Mouse (Mus musculus): Measurements from ENCODE around the gene Anks1. TPM values are rescaled to one million over a fixed set of nuclear protein-coding genes. Genes with fewer than 3 reads are reported as not detected.

Anks1 gene
- polyA plus RNA-seq, 1 experiment from 2014 or later, result 46.9 TPM

DNA sequence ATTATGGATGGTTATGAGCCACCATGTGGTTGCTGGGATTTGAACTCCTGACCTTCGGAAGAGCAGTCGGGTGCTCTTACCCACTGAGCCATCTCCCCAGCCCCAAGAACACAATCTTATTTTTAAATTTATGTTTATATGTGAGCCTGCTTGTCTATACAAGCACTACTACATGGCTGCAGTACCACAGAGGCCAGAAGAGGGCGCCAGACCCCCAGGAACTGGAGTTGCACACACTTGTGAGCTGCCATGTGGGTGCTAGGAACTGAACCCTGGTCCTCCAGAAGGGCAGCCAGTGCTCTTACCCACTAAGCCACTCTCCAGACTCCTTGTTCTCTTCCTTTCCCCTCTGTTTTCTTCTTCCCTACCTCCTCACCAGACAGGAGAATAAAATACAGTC is 184.7 kb downstream of the Anks1 start:
- Histone ChIP-seq H3K4me2 (ENCODE audit: low read depth) (no peak overlapping the region), H3K4me1 (ENCODE audit: control insufficient read depth, insufficient read depth, low read length) (no peaks in the 10 kb centered on the region), H3K27ac (ENCODE audit: low read depth, low read length) (no peak overlapping the region), H3K9ac (ENCODE audit: low read length) (no peak overlapping the region), H3K9me3 (ENCODE audit: control insufficient read depth, low read length) (peaks cover 3% of the 10 kb centered on the region), H3K27me3 (ENCODE audit: control insufficient read depth, insufficient read depth, low read length) (no peaks in the 10 kb centered on the region), H3K4me3 (ENCODE audit: low read depth, low read length) (no peak overlapping the region), H3K36me3 (ENCODE audit: control insufficient read depth, insufficient read depth, low read length) (no peaks in the 10 kb centered on the region)
- no peak for ATAC-seq (ENCODE audit: insufficient read depth, low FRiP score, low TSS enrichment)
- DNase-seq (ENCODE audit: low spot score), result no peak
- WGBS, result 80% methylated on average over 3 of the region's 3 CpGs

DNA sequence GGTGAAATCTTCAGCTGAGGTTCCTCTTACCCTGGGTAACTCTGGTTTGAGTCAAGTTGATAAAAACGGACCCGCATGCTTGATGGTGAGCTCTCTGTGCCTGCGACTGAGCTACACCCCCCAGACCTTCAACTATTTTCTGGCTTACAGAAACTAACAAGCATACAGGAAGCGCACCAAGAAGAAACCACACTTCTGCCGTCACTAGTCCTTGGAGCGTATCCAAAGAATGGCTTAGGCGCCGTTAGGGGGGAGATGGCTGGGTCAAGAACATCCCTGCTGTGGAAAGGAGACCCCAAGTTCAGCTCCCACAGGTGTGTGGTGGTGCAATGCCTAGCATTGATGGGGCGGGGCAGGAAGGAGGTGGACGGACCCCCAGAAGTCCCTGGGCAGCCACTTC is 187.3 kb downstream of the Anks1 start:
- H3K36me3 ChIP-seq (ENCODE audit: control insufficient read depth, insufficient read depth, low read length), result no peaks in the 10 kb centered on the region
- no peak overlapping the region for H3K27ac ChIP-seq (ENCODE audit: low read depth, low read length)
- H3K4me2 ChIP-seq (ENCODE audit: low read depth), result no peak overlapping the region
- WGBS, result 88% methylated on average over 10 of the region's 10 CpGs
- no peak overlapping the region for H3K9ac ChIP-seq (ENCODE audit: low read length)
- H3K4me1 ChIP-seq (ENCODE audit: control insufficient read depth, insufficient read depth, low read length), result no peaks in the 10 kb centered on the region
- peaks cover 3% of the 10 kb centered on the region for H3K9me3 ChIP-seq (ENCODE audit: control insufficient read depth, low read length)
- no peak for DNase-seq (ENCODE audit: low spot score)
- no peak overlapping the region for H3K4me3 ChIP-seq (ENCODE audit: low read depth, low read length)
- no peaks in the 10 kb centered on the region for H3K27me3 ChIP-seq (ENCODE audit: control insufficient read depth, insufficient read depth, low read length)
- ATAC-seq (ENCODE audit: insufficient read depth, low FRiP score, low TSS enrichment), result no peak

DNA sequence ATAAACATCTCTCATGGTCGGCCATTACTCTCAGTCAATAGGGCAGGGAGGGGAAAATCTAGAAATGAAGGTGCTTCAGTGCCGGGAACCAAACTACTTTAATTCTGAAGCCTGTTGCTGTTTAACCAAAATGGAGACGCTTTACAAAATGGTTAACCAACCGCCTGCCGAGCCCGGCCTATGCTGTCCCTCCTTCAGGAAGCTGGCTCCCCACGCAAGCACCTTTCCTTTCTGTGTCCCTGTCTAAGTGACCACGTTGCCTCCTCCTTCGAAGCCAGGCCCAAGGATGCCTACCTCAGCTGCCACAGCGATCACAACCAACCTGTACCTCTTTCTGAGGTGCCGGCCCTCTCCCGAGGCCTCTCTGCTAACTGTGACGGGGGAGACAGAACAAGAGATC is 188.2 kb downstream of the Anks1 start:
- ATAC-seq (ENCODE audit: insufficient read depth, low FRiP score, low TSS enrichment) (no peak), DNase-seq (ENCODE audit: low spot score) (no peak)
- H3K36me3 ChIP-seq (ENCODE audit: control insufficient read depth, insufficient read depth, low read length), result no peaks in the 10 kb centered on the region
- no peak overlapping the region for H3K4me3 ChIP-seq (ENCODE audit: low read depth, low read length)
- no peak overlapping the region for H3K27ac ChIP-seq (ENCODE audit: low read depth, low read length)
- no peaks in the 10 kb centered on the region for H3K27me3 ChIP-seq (ENCODE audit: control insufficient read depth, insufficient read depth, low read length)
- WGBS, result 84% methylated on average over 13 of the region's 13 CpGs
- H3K4me2 ChIP-seq (ENCODE audit: low read depth), result no peak overlapping the region
- no peak overlapping the region for H3K9ac ChIP-seq (ENCODE audit: low read length)
- H3K9me3 ChIP-seq (ENCODE audit: control insufficient read depth, low read length), result peaks cover 3% of the 10 kb centered on the region
- H3K4me1 ChIP-seq (ENCODE audit: control insufficient read depth, insufficient read depth, low read length), result no peaks in the 10 kb centered on the region

DNA sequence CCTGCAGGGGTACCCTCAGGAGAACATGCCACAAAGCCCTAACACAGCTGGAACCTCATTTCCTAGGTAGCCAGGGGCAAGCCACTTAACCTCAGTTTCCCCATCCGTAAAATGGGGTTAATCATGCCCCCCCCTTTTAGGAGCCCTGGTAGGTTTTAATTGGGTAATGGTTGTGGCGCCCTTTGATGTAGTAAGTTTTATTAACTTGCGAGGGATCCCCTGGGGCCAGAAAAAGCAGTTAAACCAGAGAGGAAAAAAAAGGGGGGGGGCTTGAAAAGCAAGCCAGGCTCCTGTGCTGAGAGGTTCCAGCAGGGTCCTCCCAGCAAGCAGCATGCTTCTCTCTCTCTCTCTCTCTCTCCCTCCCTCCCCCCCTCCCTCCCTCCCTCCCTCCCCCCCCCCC is 190.0 kb downstream of the Anks1 start:
- H3K27me3 ChIP-seq (ENCODE audit: control insufficient read depth, insufficient read depth, low read length), result no peaks in the 10 kb centered on the region
- no peak overlapping the region for H3K4me3 ChIP-seq (ENCODE audit: low read depth, low read length)
- DNase-seq (ENCODE audit: low spot score) (no peak), ATAC-seq (ENCODE audit: insufficient read depth, low FRiP score, low TSS enrichment) (no peak)
- 34% methylated on average over 3 of the region's 3 CpGs for WGBS
- no peaks in the 10 kb centered on the region for H3K36me3 ChIP-seq (ENCODE audit: control insufficient read depth, insufficient read depth, low read length)
- H3K27ac ChIP-seq (ENCODE audit: low read depth, low read length), result no peak overlapping the region
- H3K9ac ChIP-seq (ENCODE audit: low read length), result no peak overlapping the region
- no peak overlapping the region for H3K4me2 ChIP-seq (ENCODE audit: low read depth)
- no peaks in the 10 kb centered on the region for H3K9me3 ChIP-seq (ENCODE audit: control insufficient read depth, low read length)
- no peaks in the 10 kb centered on the region for H3K4me1 ChIP-seq (ENCODE audit: control insufficient read depth, insufficient read depth, low read length)

DNA sequence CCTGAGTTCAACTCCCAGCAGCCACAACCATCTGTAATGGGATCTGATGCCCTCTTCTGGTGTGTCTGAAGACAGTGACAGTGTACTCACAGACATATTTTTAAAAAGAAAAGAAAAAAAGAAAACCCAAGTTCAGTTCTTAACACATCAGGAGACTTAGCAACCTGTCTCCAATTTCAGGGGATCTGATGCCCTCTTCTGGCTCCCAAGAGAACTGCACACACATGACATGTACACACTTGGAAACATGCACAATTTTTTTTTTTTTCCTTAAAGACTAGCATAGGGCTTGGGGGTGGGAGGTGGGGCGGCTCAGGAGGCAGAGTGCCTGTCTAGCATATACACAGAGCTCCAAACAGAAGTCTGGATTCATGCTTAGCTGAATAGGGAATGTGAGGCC is 191.6 kb downstream of the Anks1 start:
- Histone ChIP-seq H3K4me1 (ENCODE audit: control insufficient read depth, insufficient read depth, low read length) (no peaks in the 10 kb centered on the region), H3K9me3 (ENCODE audit: control insufficient read depth, low read length) (no peaks in the 10 kb centered on the region), H3K4me2 (ENCODE audit: low read depth) (no peak overlapping the region), H3K27me3 (ENCODE audit: control insufficient read depth, insufficient read depth, low read length) (no peaks in the 10 kb centered on the region), H3K36me3 (ENCODE audit: control insufficient read depth, insufficient read depth, low read length) (no peaks in the 10 kb centered on the region), H3K27ac (ENCODE audit: low read depth, low read length) (no peak overlapping the region), H3K9ac (ENCODE audit: low read length) (no peak overlapping the region), H3K4me3 (ENCODE audit: low read depth, low read length) (no peak overlapping the region)
- DNase-seq (ENCODE audit: low spot score) (no peak), ATAC-seq (ENCODE audit: insufficient read depth, low FRiP score, low TSS enrichment) (no peak)
- WGBS, result 69% methylated on average over 1 of the region's 1 CpGs

DNA sequence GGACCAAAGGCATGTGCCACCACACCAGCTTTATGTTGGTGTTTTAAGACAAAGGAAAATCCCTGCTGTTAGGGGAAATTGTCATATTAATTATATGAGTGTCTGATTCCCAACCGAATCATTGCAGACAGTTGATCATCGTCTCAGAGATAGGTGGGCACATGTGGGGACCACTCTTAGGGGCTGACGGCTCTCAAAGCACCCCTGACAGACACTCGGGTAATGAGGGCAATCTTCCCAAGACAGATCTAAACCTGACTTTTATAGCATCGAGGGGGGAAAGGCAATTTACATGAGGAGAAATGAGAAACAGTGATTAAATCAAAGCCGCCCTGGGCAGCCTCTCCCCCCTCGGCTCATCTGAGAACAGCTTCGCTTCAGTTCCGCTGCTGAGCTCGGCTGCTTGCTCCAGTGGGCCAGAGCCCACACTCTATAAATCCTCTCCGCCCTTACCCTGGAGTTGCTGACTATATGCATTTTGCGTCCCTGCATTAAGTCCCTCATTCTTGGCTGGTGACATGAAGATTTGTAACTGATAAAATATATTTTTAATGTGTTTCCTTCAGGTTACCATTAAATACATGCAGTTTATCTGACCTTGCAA is 192.3 kb downstream of the Anks1 start:
- Histone ChIP-seq H3K4me1 (ENCODE audit: control insufficient read depth, insufficient read depth, low read length) (no peaks in the 10 kb centered on the region), H3K27me3 (ENCODE audit: control insufficient read depth, insufficient read depth, low read length) (no peaks in the 10 kb centered on the region), H3K4me3 (ENCODE audit: low read depth, low read length) (no peak overlapping the region), H3K9me3 (ENCODE audit: control insufficient read depth, low read length) (no peaks in the 10 kb centered on the region), H3K9ac (ENCODE audit: low read length) (no peak overlapping the region), H3K4me2 (ENCODE audit: low read depth) (no peak overlapping the region), H3K27ac (ENCODE audit: low read depth, low read length) (0 out of 2 replicates have a peak overlapping the region, but pooled peaks have one; percentile 17), H3K36me3 (ENCODE audit: control insufficient read depth, insufficient read depth, low read length) (no peaks in the 10 kb centered on the region)
- DNase-seq (ENCODE audit: low spot score), result no peak
- ATAC-seq (ENCODE audit: insufficient read depth, low FRiP score, low TSS enrichment), result no peak
- 38% methylated on average over 12 of the region's 12 CpGs for WGBS

DNA sequence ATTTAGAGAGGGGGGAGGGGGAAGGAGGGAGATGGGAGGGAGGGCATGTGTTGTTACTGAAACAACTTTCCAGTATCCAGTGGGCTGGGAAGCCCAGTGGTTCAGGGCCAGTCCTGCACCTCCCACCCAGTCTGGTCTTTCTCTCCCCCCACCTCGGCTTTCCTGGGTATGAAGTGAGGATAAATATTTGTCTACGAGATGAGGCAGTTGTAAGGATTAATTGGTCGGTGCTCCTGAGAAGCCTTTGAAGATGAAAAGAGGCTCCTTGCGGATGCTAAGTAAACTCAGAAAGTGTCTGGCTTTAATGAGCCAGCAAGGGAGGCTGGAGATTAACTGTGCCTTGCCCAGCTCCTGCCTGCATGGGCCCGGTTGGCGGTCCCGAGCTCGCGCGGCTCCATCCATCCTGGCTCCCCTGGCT is 192.8 kb downstream of the Anks1 start:
- Histone ChIP-seq H3K9me3 (ENCODE audit: control insufficient read depth, low read length) (no peaks in the 10 kb centered on the region), H3K9ac (ENCODE audit: low read length) (no peak overlapping the region), H3K4me2 (ENCODE audit: low read depth) (no peak overlapping the region), H3K27ac (ENCODE audit: low read depth, low read length) (no peak overlapping the region), H3K4me3 (ENCODE audit: low read depth, low read length) (no peak overlapping the region), H3K27me3 (ENCODE audit: control insufficient read depth, insufficient read depth, low read length) (no peaks in the 10 kb centered on the region), H3K4me1 (ENCODE audit: control insufficient read depth, insufficient read depth, low read length) (peaks cover 3% of the 10 kb centered on the region; the same call in 1 of the 2 replicates), H3K36me3 (ENCODE audit: control insufficient read depth, insufficient read depth, low read length) (no peaks in the 10 kb centered on the region)
- no peak for ATAC-seq (ENCODE audit: insufficient read depth, low FRiP score, low TSS enrichment)
- 31% methylated on average over 10 of the region's 10 CpGs for WGBS
- no peak for DNase-seq (ENCODE audit: low spot score)

DNA sequence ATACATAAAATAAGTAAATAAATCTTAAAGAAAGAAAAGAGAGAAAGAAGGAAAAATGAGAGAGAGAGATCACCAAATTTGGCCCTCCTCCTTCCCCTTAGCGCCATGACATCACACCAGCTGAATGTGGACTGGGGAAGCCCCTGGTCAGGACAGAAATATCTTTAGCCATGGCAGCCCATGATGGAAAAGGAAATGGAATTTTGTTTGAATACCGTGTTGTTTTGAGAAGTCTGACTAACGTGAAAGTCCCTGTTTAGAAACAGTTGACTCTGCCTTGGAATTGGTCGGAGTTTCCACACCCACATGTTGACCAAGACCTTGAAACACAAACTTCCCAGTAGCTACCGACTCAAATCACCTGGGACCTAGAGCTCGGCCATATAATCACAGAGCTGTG is 195.3 kb downstream of the Anks1 start:
- ATAC-seq (ENCODE audit: insufficient read depth, low FRiP score, low TSS enrichment) (no peak), DNase-seq (ENCODE audit: low spot score) (no peak)
- no peak overlapping the region for H3K4me2 ChIP-seq (ENCODE audit: low read depth)
- H3K36me3 ChIP-seq (ENCODE audit: control insufficient read depth, insufficient read depth, low read length), result no peaks in the 10 kb centered on the region
- H3K27me3 ChIP-seq (ENCODE audit: control insufficient read depth, insufficient read depth, low read length), result no peaks in the 10 kb centered on the region
- peaks cover 10% of the 10 kb centered on the region for H3K4me1 ChIP-seq (ENCODE audit: control insufficient read depth, insufficient read depth, low read length)
- H3K9ac ChIP-seq (ENCODE audit: low read length), result no peak overlapping the region
- no peaks in the 10 kb centered on the region for H3K9me3 ChIP-seq (ENCODE audit: control insufficient read depth, low read length)
- 90% methylated on average over 6 of the region's 6 CpGs for WGBS
- no peak overlapping the region for H3K4me3 ChIP-seq (ENCODE audit: low read depth, low read length)
- H3K27ac ChIP-seq (ENCODE audit: low read depth, low read length), result no peak overlapping the region

DNA sequence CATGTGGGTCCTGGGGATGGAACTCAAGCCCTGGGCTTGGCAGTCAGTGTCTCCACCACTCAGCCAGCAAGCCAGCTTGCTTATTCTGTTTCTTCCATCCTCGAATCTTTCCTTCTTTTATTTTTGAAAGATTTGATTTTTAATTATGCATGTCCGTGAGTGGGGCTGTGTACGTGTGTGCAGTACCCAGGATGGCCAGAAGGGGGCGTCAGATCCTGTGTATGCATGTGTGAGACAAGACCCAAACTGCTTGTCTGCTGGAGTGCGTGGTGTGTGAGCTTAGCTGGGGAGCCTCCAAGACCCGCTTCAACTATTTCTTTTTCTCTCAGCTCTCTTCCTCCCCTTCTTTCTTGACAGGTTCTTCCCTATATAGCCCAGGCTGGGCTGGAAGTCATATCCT is 197.2 kb downstream of the Anks1 start:
- no peak for DNase-seq (ENCODE audit: low spot score)
- no peaks in the 10 kb centered on the region for H3K27me3 ChIP-seq (ENCODE audit: control insufficient read depth, insufficient read depth, low read length)
- no peaks in the 10 kb centered on the region for H3K36me3 ChIP-seq (ENCODE audit: control insufficient read depth, insufficient read depth, low read length)
- H3K4me2 ChIP-seq (ENCODE audit: low read depth), result no peak overlapping the region
- no peak for ATAC-seq (ENCODE audit: insufficient read depth, low FRiP score, low TSS enrichment)
- H3K4me1 ChIP-seq (ENCODE audit: control insufficient read depth, insufficient read depth, low read length), result peaks cover 10% of the 10 kb centered on the region
- H3K4me3 ChIP-seq (ENCODE audit: low read depth, low read length), result no peak overlapping the region
- H3K27ac ChIP-seq (ENCODE audit: low read depth, low read length), result no peak overlapping the region
- no peak overlapping the region for H3K9ac ChIP-seq (ENCODE audit: low read length)
- 79% methylated on average over 6 of the region's 6 CpGs for WGBS
- H3K9me3 ChIP-seq (ENCODE audit: control insufficient read depth, low read length), result no peaks in the 10 kb centered on the region

All from neural tube, embryonic 11.5 days (tissue).